Mouse (Mus musculus): Measurements from ENCODE around the gene Megf8. TPM values are rescaled to one million over a fixed set of nuclear protein-coding genes. Genes with fewer than 3 reads are reported as not detected.

The Megf8 gene
- 0.42 TPM in 1 of 2 replicates, not detected in the other for total RNA-seq (2015; ENCODE audit: low replicate concordance)
- total RNA-seq (2017; ENCODE audit: low replicate concordance), result 0.64 TPM in 1 of 2 replicates, not detected in the other

DNA sequence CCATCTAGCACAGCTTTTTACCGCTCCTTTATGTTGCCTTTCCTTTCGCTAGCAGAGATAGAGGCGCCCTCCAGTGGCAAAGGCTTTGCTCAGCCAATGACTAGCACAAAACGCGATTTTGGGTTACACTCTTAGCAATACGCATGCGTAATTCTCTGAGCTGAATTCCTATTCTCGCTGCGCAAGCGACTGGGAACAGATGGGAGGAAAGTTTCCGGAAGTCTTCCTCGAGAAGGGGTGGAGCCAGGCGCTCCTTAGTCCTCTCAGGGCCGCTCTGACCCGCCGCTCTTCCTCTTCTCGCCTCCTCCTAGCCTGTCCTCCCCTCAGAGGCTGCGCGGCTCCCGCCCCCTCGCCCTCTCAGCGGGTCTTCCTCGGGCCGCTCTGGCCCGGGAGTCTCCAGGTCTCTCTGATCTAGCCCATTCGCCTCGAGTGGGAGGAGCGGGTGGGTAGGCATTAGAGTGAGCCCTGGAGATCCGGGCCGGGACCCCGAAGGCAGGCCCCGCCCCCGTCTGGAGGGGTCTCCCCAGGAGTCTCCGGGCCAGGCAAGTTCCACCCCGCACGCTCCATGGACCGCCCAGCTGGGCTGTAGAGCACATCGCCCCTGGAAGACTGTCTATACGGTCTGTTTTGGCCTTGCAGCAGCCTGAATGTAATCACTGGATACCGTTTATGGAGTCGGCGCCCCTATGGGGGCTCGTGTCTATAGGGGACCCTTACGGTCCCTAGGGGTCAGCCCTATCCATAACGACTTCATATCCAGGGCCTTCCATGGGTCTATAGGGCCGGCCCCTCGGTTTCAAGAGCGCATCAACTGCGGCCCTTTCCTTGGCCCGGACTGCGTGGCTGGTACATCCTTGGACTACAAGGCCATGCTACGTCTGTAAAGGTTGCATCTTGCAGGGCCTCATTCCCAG is at the start of gene Megf8:
Gene Megf8, plus strand, starts transcription at position 633 of the 914 bp plus-strand sequence.
- ATAC-seq (replicated peaks; ENCODE audit: low FRiP score, poor library complexity, severe bottlenecking), result peak; percentile 68

DNA sequence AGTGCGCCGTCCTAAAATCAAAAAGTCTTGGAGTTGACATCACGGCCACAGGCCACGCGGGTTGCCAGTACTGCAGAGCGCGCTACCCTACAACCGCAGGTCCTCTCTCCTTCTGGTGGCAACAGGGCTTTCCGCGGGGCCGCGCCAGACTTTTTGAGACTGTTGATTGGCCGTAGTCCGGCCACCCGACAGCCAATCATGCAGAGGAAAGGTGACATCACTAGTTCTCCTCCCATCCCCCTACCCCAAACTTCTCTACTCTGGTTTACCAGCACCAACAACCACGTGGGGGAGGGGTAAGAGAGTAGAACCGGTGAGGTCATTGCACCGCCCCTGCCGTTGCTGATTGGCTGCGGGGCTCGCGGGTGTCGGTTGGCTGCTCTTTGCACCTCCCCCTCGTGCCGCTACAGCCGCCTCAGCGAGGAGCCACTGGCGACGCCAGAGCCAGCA is 49.6 kb upstream of the Megf8 start, which contains the start of gene Cic:
Gene Cic, plus strand, starts transcription at position 404 of the 450 bp plus-strand sequence.
- peak; percentile 80 for ATAC-seq (replicated peaks; ENCODE audit: low FRiP score, poor library complexity, severe bottlenecking)

DNA sequence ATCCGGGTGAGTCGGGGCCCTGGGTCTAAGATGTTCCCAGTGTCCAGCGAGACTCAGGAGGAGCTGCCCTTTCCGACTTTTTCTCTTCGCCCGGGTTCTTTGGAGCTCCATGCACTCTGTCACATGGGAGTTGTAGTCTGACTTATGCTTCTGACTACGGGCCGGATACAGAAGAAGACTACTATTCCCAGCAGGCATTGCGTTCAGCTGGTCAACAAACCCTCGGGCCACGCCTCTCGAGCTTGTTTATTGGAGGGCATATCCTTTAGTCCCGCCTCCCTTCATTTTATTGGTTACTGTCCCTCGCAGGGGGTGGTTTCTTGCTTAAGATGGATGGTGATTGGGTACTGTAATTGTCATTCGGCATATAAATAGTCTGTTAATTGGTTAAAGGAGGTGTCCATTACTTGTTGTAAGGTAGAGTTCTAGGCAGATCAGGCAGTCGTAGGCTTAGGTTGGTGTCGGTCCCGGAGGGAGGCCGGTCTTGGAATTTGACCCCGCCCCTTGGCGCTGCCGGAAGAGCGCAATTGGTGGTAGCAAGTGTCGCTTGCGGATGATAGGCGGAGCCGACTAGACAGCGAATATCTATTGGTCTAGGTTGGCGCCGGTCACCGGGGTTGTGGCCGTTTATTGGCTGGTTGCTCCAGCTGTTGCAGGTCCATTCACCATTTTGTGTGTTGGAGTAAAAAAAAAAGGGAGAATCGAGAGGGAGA is 49.1 kb upstream of the Megf8 start:
- peak; percentile 81 for ATAC-seq (replicated peaks; ENCODE audit: low FRiP score, poor library complexity, severe bottlenecking)

DNA sequence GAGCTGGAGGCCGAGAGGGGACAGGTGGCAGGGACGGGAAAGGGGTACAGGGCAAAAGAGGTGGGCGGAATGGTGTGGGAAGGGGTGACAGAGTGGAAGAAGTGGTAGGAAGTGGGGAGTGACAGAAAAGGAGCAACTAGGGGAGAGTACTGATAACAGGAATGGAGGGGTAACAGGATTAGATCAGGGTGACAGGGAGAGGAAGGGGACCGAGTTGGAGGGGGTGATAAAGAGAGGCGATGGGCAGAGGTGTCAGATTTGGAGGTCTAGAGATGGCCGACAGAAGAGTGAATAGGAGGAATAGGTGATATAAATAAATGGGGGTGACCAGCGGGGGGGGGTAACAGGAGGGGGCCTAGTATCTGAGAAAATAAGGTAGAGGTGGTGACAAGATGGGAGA is 48.4 kb upstream of the Megf8 start:
- ATAC-seq (replicated peaks; ENCODE audit: low FRiP score, poor library complexity, severe bottlenecking), result no peak

DNA sequence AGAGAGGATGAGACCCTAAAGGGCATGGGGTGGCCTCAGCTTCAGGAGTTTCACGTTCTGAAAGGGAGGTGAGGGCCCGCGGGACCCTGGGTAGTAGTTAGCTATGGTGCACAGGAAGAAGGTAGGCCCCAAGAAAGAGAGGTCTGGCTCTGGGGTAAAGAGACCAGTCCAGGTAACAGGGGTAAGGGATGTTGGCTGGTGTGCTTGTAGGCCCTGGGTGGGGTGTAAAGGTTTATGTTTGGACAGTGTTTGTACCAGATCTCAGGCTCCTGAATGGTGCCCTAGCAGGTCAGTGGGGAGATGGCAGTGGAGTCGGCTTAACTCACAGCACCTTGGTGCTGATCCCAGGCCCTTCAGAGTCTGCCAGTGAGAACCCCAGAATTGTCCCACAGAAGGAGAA is 47.9 kb upstream of the Megf8 start:
- no peak for ATAC-seq (replicated peaks; ENCODE audit: low FRiP score, poor library complexity, severe bottlenecking)

DNA sequence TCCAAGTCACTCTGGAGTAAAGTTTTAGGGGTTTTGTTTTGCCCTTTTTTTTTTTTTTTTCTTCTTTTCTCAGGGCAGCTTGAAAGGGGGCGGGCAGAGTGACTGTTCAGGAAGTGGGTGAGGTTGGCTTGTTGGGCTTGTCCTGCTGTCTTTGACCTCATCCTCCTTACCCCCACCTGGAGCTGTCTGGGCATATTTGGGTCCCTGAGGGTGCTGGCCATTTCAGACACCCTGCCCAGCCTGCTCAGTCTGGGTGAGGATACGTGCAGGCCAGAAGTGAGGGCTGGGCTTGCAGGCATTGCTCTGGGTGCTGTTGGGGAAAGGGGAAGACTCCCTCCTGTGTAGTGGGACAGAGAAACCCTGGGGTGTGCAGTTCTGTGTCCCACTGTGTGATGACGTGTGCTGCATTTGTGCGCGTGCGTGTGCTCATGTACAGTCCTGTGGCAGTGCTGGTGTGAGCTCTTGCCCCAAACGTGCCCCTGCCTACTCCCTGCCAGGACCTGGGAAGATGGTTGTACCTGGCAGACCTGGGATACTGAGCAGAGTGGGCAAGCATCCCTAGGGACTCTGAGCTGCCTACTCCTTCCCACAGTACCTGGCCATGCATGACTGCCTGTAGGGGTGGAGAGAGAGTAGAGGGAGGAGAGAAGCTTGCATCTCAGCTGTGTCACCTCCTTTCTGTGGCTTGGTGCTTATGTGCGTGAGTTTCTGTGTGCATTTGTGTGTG is 47.3 kb upstream of the Megf8 start:
- ATAC-seq (replicated peaks; ENCODE audit: low FRiP score, poor library complexity, severe bottlenecking), result no peak

DNA sequence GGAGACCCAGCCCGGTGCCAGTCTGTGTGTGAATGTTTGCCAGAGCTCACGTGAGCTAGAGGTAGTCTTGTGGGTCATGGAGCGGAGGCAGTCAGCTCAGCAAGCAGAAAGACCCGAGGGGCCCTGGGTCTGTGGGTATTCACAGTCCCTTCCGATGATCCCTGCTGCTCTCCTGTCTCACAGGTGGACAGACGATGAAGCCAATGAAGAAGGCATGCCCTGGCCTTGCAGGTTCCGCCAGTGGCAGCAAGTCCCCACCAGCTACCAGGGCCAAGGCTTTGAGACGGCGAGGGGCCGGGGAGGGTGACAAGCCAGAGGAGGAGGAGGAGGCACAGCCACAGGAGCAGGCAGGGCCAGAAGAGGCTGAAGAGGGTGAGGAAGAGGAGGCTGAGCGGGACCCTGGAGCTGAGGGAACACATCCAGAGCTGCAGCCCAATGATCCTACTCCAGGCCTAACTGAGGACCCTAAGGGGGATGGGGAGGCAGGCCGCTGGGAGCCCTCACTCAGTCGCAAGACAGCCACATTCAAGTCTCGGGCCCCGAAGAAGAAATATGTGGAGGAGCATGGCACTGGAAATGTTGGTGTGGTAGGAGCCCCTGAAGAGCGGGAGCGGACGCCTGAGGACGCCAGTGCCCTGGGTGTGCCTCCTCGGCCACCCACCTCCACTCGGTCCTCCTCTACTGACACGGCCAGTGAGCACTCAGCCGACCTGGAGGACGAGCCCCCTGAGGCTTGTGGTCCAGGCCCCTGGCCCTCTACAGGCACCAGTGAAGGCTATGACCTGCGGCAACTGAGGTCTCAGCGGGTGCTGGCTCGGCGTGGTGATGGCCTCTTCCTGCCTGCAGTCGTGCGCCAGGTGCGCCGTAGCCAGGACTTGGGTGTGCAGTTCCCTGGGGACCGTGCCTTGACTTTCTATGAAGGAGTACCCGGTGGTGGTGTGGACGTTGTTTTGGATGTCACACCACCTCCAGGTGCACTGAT is 46.0 kb upstream of the Megf8 start:
- ATAC-seq (replicated peaks; ENCODE audit: low FRiP score, poor library complexity, severe bottlenecking), result no peak

DNA sequence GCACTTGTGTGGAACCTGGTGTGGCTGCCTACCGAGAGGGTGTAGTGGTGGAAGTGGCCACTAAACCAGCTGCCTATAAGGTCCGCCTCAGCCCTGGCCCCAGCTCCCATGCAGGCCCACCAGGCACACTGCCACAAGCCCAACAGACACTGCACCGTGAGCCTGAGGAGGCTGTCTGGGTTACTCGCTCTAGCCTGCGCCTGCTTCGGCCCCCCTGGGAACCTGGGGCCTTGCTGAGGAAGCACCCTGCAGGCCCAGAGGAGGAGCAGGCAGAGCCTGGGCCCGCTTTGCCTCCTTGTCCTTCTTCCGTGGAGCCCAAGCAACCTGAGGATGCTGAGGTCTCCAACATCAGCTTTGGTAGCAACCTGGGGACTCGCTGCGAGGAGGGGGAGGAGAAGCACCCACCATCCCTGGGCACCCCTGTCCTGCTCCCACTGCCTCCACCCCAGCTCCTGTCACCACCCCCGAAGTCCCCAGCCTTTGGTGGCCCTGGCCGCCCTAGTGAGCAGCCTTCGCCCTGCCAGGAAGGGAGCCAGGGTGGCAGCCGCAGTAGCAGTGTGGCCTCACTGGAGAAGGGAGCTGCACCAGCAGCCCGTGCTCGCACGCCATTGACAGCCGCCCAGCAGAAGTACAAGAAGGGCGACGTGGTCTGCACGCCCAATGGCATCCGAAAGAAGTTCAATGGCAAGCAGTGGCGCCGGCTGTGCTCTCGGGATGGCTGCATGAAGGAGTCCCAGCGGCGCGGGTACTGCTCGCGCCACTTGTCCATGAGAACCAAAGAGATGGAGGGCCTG is 45.1 kb upstream of the Megf8 start:
- ATAC-seq (replicated peaks; ENCODE audit: low FRiP score, poor library complexity, severe bottlenecking), result no peak

DNA sequence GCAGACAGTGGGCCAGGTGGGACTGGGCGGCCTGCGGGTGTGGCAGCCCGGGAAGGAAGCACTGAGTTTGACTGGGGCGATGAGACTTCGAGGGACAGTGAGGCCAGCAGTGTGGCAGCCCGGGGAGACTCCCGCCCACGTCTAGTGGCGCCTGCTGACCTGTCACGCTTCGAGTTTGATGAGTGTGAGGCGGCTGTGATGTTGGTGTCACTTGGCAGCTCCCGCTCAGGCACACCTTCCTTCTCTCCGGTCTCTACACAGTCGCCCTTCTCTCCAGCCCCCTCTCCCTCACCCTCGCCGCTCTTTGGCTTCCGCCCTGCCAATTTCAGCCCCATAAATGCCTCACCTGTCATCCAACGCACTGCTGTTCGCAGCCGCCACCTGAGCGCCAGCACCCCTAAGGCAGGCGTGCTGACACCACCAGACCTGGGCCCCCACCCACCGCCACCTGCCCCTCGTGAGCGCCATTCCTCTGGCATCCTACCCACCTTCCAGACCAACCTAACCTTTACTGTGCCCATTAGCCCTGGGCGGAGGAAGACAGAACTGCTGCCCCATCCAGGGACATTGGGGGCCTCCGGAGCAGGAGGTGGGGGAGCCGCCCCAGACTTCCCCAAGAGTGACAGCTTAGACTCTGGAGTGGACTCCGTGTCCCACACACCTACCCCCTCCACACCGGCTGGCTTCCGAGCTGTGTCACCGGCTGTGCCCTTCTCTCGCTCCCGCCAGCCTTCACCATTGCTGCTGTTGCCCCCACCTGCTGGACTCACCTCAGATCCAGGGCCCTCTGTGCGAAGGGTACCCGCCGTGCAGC is 44.3 kb upstream of the Megf8 start:
- ATAC-seq (replicated peaks; ENCODE audit: low FRiP score, poor library complexity, severe bottlenecking), result no peak

DNA sequence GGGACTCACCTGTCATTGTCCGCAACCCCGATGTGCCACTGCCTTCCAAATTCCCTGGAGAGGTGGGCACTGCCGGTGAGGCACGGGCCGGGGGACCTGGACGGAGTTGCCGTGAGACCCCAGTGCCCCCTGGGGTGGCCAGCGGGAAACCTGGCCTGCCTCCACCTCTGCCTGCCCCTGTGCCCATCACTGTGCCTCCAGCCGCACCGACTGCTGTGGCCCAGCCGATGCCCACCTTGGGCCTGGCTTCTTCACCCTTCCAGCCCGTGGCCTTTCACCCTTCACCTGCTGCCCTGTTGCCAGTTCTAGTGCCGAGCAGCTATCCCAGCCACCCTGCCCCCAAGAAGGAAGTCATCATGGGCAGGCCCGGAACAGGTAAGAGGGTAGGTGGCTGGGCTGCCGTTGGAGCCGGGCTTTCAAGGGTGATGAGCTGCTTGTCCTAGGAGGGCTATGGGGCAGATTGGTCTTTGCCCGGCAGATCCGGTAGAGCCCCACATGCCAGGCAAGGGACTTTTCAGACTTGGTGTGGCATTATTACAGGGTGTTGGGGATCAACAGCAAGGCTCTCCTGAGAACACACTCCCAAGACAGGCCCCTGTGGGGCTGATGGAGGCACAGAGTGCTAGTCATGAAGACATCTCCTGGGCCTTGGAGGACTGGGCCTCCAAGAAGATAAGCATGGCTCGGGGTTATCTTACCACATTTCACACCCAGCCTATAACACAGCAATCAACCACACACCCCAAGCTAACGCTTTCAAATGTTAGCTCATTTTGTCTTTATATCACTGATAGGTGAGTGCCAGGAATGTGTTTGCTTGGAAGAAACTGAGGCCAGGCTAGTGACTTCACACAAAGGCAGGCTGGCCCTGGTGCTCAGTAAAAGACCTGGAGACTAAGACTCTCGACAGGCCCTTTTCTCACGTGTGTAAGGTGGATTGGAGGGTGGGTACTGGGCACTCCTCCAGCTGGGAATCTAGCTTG is 43.4 kb upstream of the Megf8 start:
- ATAC-seq (replicated peaks; ENCODE audit: low FRiP score, poor library complexity, severe bottlenecking), result peak; percentile 43

DNA sequence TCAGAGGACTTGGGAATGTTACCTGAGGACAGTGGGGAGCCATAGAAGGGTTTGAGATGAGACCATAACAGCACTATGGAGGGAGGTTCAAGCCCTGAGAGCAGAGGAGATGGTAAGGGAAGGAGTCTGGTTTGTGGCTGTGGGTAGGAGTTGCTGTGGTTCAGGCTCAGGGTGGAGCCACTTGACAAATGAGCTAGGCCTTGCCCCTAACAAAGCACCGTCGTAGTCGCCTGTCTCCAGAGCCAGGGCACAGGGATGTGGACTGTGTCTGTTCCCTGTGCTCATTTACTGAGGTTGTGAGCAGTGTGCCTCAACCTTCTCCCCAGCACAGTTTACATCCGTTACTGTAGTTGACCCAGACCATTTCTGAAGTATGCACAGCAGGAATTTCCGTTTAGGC is 42.4 kb upstream of the Megf8 start:
- no peak for ATAC-seq (replicated peaks; ENCODE audit: low FRiP score, poor library complexity, severe bottlenecking)

DNA sequence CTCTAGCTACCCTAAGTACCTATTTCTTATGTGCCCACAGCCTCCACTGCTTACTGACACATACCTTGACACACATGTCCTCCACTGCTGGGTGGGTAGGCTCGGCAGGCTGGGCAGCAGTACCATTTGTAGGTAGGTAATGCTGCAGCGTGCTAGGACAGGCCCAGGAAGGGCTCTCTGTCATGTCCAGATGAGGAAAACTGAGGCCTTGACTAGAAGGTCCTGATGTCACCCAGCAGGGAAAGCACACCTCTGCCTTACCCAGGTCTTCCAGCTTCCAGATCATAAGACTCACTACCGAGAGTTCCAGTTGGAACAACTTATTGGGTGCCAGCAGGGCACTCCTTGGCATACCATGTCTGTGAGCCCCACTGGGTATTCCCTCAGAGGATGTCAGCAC is 42.0 kb upstream of the Megf8 start:
- no peak for ATAC-seq (replicated peaks; ENCODE audit: low FRiP score, poor library complexity, severe bottlenecking)

DNA sequence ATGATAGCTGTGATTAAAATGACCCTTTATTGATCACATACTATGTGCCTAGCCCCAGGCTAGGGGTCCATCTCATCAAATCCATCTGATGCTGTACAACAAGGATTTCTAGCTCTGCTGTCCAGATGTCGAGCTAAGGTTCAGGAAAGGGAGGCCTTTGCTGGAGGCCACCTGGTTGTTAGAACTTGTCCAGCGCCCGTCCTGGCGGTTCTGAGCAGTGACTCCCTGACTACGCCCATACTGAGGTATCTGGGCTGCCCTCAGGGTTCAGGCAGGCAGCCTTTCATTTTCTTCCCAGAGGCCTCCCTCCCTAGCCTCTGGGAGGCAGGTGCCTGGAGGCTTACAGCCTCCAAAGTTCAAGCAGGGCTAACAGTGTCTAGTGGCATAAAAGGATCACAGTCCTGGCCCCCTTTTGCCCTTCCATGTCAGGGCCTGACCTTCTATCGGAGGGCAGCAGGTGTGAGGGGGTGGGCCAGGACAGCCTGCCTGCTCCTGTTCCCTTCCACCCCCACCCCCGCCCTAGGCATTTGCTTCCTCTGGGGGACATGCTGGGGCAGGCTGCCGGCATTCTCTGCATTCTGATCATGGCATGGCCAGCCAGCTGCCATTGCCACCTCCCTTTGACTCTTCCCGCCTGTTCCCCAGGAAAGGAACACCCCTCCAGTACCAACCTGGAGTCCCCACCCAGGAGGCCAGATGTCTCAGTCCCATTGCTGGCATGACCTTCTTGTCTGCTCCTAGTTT is 41.2 kb upstream of the Megf8 start:
- no peak for ATAC-seq (replicated peaks; ENCODE audit: low FRiP score, poor library complexity, severe bottlenecking)

DNA sequence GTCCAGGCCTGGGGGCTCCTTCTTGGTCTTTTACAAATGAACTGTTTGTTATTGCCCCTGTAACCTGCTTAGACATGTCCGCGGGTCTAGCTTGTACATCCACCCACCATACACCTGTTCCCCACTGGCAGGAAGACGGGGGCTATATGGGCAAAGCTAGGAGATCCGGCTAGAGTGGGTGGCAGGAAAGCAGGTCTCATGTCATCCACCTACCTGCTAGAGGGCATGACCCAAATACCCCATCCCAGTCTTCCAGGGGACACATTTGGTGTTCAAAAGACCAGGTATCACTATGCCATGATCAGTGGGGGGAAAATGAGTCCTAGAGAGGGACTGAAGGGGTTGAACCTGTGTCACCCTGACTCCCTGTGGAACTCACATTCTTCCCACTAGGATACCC is 39.6 kb upstream of the Megf8 start:
- ATAC-seq (replicated peaks; ENCODE audit: low FRiP score, poor library complexity, severe bottlenecking), result no peak

DNA sequence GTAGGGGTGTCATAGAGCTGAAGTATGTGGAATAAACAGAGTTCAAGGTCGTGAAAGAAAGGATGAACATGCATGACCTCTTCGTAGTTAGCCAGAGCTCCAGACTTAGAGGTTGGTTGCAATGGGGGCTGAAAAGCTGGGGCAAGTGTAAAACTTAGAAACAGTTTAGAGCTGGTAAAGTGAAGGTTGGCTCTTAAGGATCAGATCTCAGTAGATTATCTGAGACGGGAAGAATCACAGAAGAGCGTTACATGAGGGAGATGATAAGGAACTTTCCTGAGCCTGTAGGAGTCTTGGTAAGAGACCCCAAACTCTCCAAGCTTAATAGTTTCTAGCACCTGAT is 39.0 kb upstream of the Megf8 start:
- ATAC-seq (replicated peaks; ENCODE audit: low FRiP score, poor library complexity, severe bottlenecking), result no peak

Measured in erythroid progenitor cell, adult 5-6 weeks (primary cell).